Mouse (Mus musculus) testis, adult 2 months (tissue): ENCODE data around the gene Cep295. TPM values are rescaled to one million over a fixed set of nuclear protein-coding genes. Genes with fewer than 3 reads are reported as not detected.

Experiments used
- H3K27ac ChIP-seq: fragments of 200-500 bp; 2 replicates; pipeline ENCODE4 v1.5.1; 2012; ENCODE audit warnings: low read depth, low read length; ENCODE audit not compliant: control insufficient read depth, insufficient read depth
- H3K27me3 ChIP-seq: fragments of 200-500 bp; 2 replicates; pipeline ENCODE4 v1.6.1; 2012; ENCODE audit warnings: mild to moderate bottlenecking, low read length, moderate library complexity; ENCODE audit not compliant: control insufficient read depth, insufficient read depth
- H3K36me3 ChIP-seq: fragments of 200-500 bp; 2 replicates; pipeline ENCODE4 v1.6.1; 2012; ENCODE audit warnings: mild to moderate bottlenecking, low read length; ENCODE audit not compliant: control insufficient read depth, insufficient read depth
- H3K4me1 ChIP-seq: fragments of 200-500 bp; 2 replicates; pipeline ENCODE4 v1.6.1; 2012; ENCODE audit warnings: low read length; ENCODE audit not compliant: control insufficient read depth, insufficient read depth
- H3K4me3 ChIP-seq: fragments of 200-500 bp; 2 replicates; pipeline ENCODE4 v1.5.1; 2012; ENCODE audit warnings: low read depth, mild to moderate bottlenecking, low read length, moderate library complexity, mixed read lengths; ENCODE audit not compliant: control insufficient read depth
- CTCF ChIP-seq: fragments of 200-500 bp; IDR thresholded peaks from 2 replicates; pipeline ENCODE4 v1.5.1; 2012; ENCODE audit warnings: low read depth, mild to moderate bottlenecking, inconsistent platforms, low read length, moderate library complexity; ENCODE audit not compliant: control insufficient read depth, insufficient read depth, insufficient replicate concordance
- POLR2A ChIP-seq: fragments of 200-500 bp; IDR thresholded peaks from 2 replicates; pipeline ENCODE4 v1.6.1; 2012; ENCODE audit warnings: low read depth, mild to moderate bottlenecking, inconsistent platforms, low read length, moderate library complexity; ENCODE audit not compliant: control insufficient read depth
- polyA plus RNA-seq: library from polyadenylated mRNA; depleted of rRNA; stranded (reverse); fragments of >200 nt; gene quantifications from 2 replicates; pipeline ENCODE4 v1.2.3, GENCODE M21; 2012

Gene Cep295
- polyA plus RNA-seq, 1 experiment, result 20.8 TPM

GRCm38 (mm10) chr9:15297112-15297511, 60.5 kb downstream of the Cep295 start:
- H3K4me1 ChIP-seq, result no peaks in the 10 kb centered on the region
- no peak overlapping the region for H3K4me3 ChIP-seq
- TF ChIP-seq POLR2A (no peak), CTCF (no peak)
- no peaks in the 10 kb centered on the region for H3K27me3 ChIP-seq
- peaks cover 1% of the 10 kb centered on the region; the same call in 1 of the 2 replicates for H3K36me3 ChIP-seq
- no peak overlapping the region for H3K27ac ChIP-seq

GRCm38 (mm10) chr9:15289251-15289650, 68.3 kb downstream of the Cep295 start:
- H3K27ac ChIP-seq, result no peak overlapping the region
- no peaks in the 10 kb centered on the region for H3K4me1 ChIP-seq
- no peak overlapping the region for H3K4me3 ChIP-seq
- H3K36me3 ChIP-seq, result no peaks in the 10 kb centered on the region; the same call in none of the 2 replicates
- TF ChIP-seq POLR2A (no peak), CTCF (no peak)
- H3K27me3 ChIP-seq, result no peaks in the 10 kb centered on the region

- H3K4me3 ChIP-seq, result no peak overlapping the region
- H3K27ac ChIP-seq, result no peak overlapping the region
- H3K27me3 ChIP-seq, result no peaks in the 10 kb centered on the region
- TF ChIP-seq CTCF, result no peak
- no peak for TF ChIP-seq POLR2A
- no peaks in the 10 kb centered on the region; the same call in none of the 2 replicates for H3K36me3 ChIP-seq
- no peaks in the 10 kb centered on the region for H3K4me1 ChIP-seq
Observed at GRCm38 (mm10) chr9:15288402-15288801, 69.2 kb downstream of the Cep295 start.

GRCm38 (mm10) chr9:15287846-15288245, 69.7 kb downstream of the Cep295 start:
- no peak for TF ChIP-seq CTCF
- no peak for TF ChIP-seq POLR2A
- H3K4me1 ChIP-seq, result no peaks in the 10 kb centered on the region
- H3K36me3 ChIP-seq, result no peaks in the 10 kb centered on the region; the same call in none of the 2 replicates
- H3K27me3 ChIP-seq, result no peaks in the 10 kb centered on the region
- no peak overlapping the region for H3K4me3 ChIP-seq
- no peak overlapping the region for H3K27ac ChIP-seq

- H3K4me3 ChIP-seq, result no peak overlapping the region
- peaks cover 2% of the 10 kb centered on the region; the same call in 1 of the 2 replicates for H3K4me1 ChIP-seq
- H3K27ac ChIP-seq, result no peak overlapping the region
- no peaks in the 10 kb centered on the region for H3K27me3 ChIP-seq
- TF ChIP-seq POLR2A (no peak), CTCF (peak; percentile 9; the same call in 1 of the 2 replicates)
- H3K36me3 ChIP-seq, result no peaks in the 10 kb centered on the region
Observed at GRCm38 (mm10) chr9:15285443-15285842, 72.1 kb downstream of the Cep295 start.

- peak overlapping the region; percentile 57; the same call in 1 of the 2 replicates for H3K27ac ChIP-seq
- H3K36me3 ChIP-seq, result no peaks in the 10 kb centered on the region
- peaks cover 3% of the 10 kb centered on the region; the same call in 1 of the 2 replicates for H3K4me1 ChIP-seq
- no peaks in the 10 kb centered on the region for H3K27me3 ChIP-seq
- peak overlapping the region; percentile 97 for H3K4me3 ChIP-seq
- TF ChIP-seq CTCF (no peak), POLR2A (no peak)
Observed at GRCm38 (mm10) chr9:15280491-15280879, 77.1 kb downstream of the Cep295 start.

GRCm38 (mm10) chr9:15279649-15280490, 77.7 kb downstream of the Cep295 start, which contains the start of gene Med17:
Gene Med17 (minus strand): TSS chr9:15279931.
- H3K27me3 ChIP-seq, result no peaks in the 10 kb centered on the region
- H3K4me3 ChIP-seq, result peak within 1 kb of the TSS; percentile 97
- peaks cover 3% of the 10 kb centered on the region; the same call in 1 of the 2 replicates for H3K4me1 ChIP-seq
- TF ChIP-seq CTCF (no peak), POLR2A (peak; percentile 98)
- H3K27ac ChIP-seq, result peak within 1 kb of the TSS; percentile 89
- H3K36me3 ChIP-seq, result no peaks in the 10 kb centered on the region
